Mouse (Mus musculus) spleen, adult 2 months (tissue): ENCODE results near the gene Sfmbt2.

ENCODE experiments used
- CTCF ChIP-seq: fragments of 200-500 bp; IDR thresholded peaks from 2 replicates; pipeline ENCODE4 v1.5.1; 2011; ENCODE audit warnings: mild to moderate bottlenecking, inconsistent platforms; ENCODE audit not compliant: insufficient read depth, insufficient read length, insufficient replicate concordance; ENCODE audit errors: extremely low read depth
- POLR2A ChIP-seq: fragments of 200-500 bp; IDR thresholded peaks from 2 replicates; pipeline ENCODE4 v1.6.1; 2011; ENCODE audit warnings: low read depth, low read length, inconsistent platforms

DNA sequence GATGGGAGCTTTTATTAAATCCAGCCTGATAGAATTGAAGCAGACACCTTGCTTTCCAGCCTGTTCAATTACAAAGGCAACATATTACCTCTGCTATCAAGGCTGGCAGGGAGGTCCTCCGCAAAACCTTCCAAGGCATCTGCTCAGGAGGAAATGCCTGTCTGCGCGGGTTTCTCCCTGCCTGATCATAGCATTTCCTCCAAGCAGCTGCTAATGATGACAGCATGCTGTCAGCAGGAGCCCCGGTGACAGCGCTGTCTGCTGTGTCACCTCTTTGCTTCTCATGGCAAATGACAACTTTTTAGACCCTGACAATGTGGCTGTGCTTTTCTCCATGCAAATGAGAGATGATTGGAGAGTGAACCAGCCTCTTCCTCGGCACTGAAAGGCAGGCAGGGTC is 199.1 kb downstream of the Sfmbt2 start:
- no peak for TF ChIP-seq CTCF
- TF ChIP-seq POLR2A = no peak
